Mouse (Mus musculus) regulatory T cell (primary cell): ENCODE measurements at regions not wholly inside any gene's neighbourhood (a gene's known extent, or its start where the extent isn't known, plus 50 kb on each side); places are given as distances from the start of the nearest gene placed in this dataset.

ENCODE experiments used
- in situ Hi-C: fragments of 300-600 bp; cut with MboI, MseI; formaldehyde crosslinking; loops from one replicate; pipeline ENCODE4 v1.15.1; 2025; ENCODE audit warnings: high pct_unique_total_duplicates

DNA sequence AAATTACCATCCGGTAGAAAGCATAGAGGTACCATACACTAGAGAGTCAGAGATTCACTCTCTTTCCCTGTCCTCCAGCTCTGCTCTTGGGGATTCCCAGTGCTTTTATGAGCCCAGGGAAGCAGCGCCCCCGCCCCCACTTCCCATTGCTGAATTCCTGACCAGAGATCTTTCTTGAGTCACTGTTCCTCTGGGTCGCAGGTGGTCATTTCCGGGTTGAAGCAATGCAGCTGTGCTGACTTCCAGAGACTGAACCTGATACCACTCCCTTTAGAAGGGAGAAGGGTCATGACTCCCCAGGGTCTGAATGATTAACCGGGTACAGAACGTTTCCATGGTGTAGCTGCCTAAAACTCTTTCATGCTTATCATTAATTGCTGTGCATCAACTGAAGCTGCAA, 128.9 kb downstream of the Cd83 start:
- in situ Hi-C loops, result no loop called here

DNA sequence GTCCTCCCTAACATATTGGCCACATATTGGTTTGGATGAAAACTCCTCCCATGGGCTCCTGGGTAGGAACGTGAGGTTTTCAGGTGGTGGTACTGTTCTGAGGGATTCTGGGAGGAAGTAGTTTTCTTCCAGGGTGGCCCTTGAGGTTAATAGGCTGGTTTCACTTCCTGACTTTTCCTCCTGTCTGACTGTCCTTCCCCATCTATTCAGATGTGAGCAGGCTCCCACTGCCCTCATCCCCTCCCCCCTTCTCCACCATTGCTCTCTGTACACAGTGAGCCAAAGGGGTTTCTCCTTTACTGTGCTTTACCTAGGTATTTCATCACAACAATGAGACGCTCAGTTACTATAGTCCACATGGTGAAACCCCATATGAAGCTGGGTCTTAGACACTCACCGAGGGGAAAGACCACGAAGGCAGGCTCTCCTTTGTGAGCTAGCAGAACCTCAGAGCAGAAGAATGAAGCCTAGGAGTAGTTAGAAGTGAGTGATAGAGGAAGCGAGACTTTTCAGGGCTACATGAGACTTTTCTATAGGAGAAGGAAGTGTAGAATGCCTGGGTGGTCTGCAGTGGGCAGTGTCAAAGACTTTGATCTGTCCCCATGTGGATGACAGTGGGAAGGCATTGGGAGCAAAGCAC, 135.3 kb downstream of the Cd83 start:
- in situ Hi-C loops, result no loop called here

DNA sequence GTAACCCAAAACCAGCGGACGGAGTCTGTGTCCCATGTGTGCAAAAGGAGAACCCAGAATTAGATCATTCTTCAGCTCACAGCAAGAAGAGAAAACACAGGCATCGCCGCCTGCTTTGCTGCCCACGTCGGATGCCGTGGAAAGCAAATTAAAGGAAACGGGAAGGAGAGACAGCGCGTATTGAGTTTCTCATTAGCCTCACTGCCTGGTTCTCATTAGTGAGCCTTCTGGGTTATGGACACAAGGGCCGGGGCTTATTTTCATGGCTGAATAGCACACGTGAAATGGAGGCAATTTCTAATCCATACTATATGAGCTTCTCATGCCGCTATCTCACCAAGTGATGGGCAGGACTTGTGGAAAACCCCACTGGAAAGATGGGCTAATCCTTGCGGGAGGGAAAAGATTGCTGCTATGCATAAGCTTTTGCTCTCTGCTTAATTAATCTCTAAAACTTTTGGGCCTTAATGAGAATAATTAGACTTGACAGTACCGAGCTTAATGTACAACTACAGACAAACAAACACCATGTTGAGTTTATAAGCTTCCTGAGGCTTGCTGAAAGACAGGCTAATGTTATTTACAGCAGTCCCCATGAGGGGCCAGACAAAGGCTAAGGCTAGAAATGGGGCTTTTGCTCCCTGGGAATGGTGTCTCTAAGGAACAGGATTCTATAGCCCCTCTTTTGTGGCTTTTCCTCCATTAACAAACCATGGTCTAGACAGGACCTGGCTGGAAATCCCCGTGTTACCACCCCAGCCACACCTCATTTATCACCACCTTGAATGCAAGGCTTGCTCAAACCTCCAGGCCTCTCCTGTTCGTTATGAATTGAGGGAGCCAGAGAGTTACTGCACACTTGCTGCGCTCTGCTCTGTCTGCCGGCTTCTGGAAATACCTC, 145.8 kb downstream of the Cd83 start:
- in situ Hi-C loops, result no loop called here

DNA sequence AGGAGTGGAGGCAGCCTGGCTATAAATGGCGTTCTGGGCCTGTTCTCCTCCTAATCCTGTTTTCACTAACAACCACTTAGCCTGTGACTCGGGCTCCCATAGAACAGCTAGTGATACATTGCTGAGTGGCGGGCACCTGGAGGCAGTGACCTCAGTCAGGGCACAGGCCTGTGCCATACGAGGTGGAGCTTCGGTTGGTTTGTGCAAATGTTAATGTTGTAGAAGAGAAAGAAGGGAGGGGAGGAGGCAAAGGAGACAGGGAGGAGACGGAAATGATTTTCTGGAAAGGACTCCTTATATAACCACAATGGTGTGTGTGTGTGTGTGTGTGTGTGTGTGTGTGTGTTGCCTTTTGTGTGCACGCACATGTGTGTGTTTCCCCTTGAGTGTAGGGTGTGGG, 148.4 kb downstream of the Cd83 start:
- in situ Hi-C loops, result no loop called here

DNA sequence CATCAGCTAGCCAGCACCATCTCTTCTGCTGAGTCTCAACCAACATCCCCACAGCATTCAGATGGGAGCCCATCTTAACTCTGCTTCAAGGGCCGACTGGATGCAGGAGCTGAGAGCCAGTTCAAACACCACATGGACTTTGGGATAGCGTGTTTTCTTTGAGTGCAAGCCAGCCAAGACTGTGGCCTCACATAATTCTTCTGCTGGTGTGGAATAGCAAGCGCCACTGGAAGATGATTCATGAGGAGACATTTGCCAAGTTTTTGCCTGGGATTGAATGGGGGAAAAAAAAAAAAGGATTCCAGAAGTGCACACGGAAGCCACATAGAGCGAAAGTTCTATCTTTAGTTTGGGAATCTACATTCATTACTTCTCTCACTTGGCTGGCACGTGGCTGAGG, 150.7 kb downstream of the Cd83 start:
- in situ Hi-C loops, result no loop called here

DNA sequence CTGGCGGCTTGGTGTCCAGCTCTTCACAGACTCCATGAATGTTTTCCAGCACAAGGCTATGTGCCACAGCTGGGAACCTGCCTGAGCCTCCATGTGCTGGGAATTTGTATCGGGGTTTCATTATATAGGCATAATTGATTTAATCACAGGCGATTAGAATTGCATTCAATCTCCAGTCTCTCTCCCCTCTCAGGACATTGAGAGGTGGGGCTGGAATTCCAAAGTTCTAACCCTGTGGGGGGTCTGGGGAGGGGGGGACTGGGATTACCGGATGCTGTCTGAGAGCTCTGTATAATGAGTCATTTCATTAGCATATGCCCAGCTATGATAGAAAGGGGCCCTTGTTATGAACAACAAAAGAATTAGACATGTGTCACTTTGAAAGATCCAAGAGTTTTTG, 151.9 kb downstream of the Cd83 start:
- in situ Hi-C loops, result no loop called here

DNA sequence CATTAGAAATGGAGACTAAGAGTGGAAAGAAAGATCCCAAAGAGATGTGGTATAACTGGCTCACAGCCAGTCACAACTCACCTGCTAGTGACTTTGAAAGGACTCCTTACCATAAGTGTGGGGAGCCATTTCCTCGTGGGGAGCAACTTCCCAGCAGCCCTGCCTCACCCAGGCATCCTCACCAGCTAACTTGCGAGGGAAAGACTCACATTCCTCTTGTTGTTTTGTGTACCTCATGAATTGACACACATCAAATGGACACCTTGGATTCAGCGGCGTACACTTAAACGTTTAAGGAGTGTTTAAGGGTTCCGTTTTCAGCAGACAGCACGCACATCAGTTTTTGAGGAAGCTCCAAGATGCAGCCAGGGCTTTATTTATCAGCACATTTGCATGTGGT, 154.0 kb downstream of the Cd83 start:
- in situ Hi-C loops, result no loop called here

DNA sequence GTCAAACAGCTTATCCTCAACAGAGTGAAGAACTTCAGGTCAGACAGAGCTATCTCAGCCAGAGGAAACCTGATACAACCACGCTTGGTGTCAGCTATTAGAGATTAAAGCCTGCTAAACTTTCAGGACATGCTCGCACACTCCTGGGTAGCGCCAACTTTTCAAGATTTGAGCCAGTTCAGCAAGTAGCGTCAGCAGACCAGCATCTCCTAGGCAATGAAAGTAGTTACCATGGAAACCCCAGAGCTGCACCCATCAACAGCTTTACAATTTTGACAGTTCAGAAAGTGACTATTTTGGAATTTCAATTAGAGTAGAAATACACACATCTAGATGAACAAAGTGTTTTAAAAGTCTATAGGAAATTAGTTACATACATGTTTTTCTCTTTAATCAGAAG, 154.8 kb downstream of the Cd83 start:
- in situ Hi-C loops, result no loop called here

DNA sequence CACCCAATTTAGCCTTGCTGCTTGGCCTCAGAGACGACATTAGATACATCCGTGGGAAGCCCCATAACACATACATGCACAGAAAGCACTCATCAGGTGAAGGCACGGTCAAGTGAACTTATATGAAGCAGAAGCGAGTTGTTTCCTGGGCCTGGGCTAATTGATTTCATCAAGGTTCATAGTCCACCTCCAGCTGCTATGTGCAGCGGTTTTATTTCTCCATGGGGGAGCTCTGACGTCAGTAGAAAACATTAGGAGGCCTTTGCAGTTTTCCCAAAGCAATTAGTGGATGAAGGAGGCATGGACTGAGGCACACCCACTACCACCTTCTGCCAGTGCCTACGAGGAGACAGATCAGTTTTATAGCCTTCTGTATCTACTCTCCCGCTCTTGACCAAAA, 157.2 kb downstream of the Cd83 start:
- in situ Hi-C loops, result no loop called here

DNA sequence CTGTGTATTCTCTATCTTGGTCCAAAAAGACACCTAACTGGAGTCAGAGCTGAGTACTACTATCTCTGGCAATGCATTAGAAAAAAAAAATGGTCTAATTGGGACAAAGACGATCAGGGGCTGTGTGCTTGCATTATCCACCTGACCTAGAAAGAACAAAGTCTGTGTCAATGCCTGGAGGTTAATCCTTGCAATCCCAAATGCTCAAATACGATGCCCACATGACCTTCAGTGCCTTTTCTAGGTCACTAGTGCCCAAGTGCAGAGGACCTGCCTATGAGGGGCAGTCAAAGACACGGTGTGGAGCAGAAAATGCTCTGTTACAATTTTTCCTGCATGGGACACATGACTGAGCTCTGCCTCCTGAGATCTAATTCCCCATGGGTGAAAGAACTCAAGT, 164.0 kb downstream of the Cd83 start:
- in situ Hi-C loops, result no loop called here

DNA sequence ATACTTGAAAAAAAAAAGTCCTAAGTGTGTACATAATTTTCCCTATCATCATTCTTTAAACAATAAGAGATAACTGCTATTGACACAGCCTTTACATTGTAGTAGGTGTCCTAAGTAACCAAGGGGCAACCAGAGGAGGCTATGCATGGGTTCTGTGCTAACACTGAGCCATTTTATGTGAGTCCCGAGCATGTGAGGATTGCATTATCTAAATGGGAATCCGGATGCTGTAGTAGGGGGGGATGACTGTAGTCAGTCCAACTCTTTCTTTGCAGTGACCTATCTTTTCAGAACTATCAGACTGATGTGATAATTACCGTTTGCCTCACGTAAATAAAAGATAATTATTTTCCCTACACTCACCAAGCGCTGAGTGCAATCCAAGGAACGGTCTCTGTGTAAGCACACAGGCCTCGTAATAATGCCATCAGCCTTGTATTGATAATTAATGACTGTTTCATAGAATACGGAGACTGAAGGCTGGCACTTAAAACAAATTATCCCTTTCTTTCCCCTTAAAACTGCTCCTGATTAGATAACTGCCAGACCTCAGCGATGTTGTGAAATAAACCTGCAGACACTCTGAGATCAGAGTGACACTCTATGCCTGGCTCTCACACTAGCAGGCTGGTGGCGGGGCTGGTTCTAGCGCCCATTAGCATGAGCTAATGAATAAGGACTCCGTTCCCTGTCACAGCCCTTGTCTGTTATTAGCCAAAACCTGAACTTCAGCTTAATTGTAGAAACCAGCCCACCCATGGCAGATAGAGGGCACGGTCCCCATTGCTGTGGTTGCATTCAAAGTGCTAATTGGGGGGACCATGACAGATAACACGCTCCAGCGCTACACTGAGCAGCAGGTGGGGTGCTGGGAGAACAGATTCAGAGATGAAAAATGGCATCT, 165.4 kb downstream of the Cd83 start:
- in situ Hi-C loops, result loop anchor here (10.0 kb wide), 1 partner anchor 435 kb away; no protein-coding TSS in a partner anchor

DNA sequence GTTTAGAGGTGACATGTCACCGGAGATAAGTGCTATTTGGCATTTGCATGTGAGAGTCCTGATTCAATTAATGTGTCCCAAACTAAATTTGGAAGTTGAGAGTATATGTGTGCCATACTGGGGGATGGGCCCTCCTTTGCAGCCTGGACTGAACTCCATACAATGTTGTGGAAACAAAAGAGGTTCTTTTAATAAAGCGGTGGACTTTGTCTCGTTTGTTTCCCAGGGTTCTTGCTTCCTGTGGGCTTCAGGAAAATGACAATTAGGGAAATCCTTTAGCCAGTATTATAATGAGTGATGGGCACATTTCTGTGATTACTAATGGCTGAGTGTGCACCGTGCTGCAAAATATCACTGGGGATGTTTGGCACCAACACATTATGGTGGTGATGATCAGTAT, 167.9 kb downstream of the Cd83 start:
- in situ Hi-C loops, result loop anchor here (10.0 kb wide), 1 partner anchor 438 kb away; no protein-coding TSS in a partner anchor

DNA sequence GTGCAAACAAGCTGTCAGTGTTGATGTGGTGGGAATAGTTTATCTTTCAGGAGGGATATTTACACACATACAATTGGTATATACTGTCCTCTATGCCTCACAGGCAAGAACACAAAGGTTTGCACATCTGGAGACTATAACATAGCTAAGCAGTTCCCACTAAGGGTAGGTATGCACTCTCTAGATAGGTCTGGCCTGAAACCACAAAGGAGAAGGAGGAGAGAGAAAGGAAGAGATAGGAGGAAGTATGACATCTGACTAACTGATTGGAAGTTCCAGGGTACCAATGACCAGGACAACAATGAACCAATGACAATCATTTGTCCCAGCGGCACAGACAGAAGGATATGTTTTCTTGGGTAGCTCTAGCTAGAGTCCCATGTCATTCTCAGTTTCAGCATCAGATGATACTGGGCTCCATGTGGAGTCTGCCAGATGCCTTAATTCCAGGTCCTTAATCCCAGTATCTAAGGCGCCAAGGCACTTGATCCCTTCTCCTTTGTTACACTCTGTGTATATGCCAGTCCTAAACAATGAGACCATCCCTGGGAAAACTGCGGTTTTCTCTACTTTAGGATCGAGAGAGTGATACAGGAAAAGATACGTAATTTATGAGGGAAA, 168.5 kb downstream of the Cd83 start:
- in situ Hi-C loops, result loop anchor here (10.0 kb wide), 1 partner anchor 438 kb away; no protein-coding TSS in a partner anchor

DNA sequence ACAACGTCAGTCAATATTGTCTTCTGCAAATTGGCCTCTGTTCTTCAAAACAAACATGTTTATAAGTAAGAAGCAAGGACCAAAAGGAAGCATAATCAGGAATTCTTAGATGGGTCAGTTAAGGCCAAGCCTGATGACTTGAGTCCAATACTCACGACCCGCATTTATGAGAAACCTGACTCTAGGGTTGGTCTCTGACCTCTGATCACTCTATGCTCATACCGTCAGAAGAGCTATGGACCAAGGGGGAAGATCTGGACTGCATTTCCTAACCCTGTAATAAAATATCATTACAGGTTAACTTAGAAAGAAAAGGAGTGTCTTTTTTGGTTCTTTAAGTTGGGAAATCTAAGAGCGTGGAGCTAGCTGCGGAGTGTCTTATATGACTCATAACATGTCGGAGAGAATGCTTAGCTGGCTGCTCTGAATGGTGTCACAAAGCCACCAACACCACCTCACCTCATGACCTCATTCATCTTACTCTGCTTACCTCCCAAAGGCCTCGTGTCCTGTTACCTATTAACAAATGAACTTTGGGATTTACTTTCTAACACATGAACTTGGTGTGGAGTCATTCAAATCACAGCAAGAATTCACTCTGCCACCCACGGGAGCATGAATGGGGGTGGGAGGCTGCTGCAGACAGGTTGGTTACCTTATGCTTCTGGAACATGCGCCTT, 170.3 kb downstream of the Cd83 start:
- in situ Hi-C loops, result loop anchor here (10.0 kb wide), 1 partner anchor 440 kb away; no protein-coding TSS in a partner anchor

DNA sequence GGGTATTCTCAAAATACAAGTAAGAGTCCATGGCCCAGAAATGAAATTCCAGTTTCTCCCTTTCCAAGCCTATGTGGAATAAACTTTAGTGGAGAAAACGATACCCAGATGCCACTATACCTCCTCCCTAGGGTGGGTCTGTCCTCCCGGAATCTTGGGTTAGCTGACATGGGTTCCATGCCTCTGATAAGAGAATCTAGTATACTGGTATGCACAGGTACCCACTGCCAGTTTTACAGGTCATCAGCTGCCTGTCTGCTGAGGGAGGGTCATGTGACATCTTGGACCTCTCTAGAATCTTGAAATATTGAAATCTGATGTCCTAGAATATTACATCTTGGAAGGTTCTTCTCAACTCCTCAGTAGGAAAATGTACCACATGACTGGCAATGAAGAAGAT, 172.5 kb downstream of the Cd83 start:
- in situ Hi-C loops, result loop anchor here (10.0 kb wide), 1 partner anchor 442 kb away; no protein-coding TSS in a partner anchor

DNA sequence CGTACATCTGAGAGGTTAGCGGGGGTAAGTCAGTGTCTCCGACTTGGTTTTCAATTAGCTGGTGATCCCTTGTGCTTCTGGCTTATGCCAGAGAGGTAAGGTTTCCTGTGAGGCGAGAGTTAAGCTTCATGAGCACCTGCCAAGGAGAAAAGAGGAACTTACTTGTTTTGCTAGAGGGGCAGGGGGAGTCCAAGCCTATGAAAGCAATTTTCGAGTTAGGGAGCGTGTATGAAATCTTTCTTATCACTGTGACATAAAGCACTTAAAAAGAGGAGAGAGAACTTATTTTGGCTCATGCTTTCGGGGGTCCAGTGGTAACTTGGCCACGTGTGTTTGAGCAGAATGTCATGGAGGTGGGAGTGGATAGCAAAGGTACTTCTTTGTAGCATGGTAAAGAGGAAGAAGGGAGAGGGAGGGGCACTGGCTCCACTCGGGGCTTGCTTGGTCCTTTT, 174.6 kb downstream of the Cd83 start:
- in situ Hi-C loops, result loop anchor here (10.0 kb wide), 1 partner anchor 444 kb away; no protein-coding TSS in a partner anchor

DNA sequence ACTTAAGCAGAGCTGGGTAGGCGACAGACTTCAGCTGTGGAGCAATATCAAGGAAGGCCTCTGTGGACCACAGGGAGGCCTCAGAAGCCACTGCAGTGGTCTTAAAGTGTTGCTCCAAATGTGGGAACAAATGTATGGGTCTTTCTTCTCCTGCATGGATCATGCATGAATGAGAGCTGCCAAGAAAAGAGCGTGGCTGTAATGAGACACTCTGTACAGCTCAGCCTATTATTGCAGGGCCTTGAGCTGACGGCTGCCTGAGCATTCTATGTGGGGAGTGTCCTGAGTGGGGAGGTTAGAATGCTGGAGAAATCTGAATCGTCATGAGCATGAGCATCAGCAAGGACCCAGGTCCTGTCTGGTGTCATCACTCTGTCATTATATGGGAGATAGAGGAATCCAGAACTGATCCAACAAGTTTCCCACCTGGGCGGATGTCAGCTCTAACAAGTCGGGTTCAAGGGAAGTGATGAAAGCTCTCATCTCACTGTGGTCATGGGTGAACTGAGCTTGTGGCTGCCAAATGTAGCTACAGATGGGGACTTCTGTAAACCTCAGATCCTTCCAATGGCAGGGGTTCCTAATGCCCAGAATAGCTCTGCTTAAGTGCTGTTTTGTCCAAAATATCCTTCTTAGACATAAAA, 176.6 kb downstream of the Cd83 start:
- in situ Hi-C loops, result loop anchor here (10.0 kb wide), 1 partner anchor 1546 kb away; no protein-coding TSS in a partner anchor

DNA sequence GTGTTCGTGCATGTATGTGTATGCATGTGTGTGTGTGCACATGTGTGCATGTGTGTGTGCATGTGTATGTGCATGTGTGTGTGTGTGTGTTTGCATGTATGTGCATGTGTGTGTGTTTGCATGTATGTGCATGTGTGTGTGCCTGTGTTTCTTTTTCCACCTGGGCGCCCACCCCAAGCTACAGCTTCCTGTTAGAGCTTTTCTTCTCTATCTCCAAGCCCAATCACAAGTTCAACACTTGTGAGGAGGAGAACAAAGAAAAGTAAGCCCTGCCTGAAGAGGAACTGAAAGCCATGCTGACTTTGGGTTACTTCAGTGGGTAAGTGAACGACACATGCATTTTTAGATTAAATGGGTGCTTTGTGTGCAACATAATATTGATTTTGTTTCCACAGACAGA, 177.4 kb downstream of the Cd83 start:
- in situ Hi-C loops, result loop anchor here (10.0 kb wide), 1 partner anchor 1547 kb away; no protein-coding TSS in a partner anchor

DNA sequence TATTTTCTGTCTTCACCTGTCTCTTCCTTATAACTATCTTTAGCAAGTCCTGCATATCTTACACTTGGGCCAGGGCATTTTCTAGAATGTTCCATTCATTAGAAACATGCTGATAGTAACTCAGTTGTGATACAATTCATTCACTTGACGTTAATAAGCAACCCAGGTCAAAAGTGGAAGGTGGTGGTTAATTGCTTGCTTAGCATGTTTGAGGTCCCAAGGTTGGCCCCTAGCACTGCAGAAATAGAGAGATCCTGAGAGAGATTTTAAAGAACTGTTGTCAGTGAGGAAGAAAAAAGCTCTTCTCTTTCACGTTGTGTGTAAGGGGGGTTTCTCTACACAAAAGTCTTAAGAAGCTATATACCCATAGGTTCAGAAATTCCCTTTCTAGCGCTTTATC, 178.7 kb downstream of the Cd83 start:
- in situ Hi-C loops, result loop anchor here (10.0 kb wide), 1 partner anchor 1549 kb away; no protein-coding TSS in a partner anchor
